Mouse (Mus musculus): ENCODE results near the gene P2ry1.

DNA sequence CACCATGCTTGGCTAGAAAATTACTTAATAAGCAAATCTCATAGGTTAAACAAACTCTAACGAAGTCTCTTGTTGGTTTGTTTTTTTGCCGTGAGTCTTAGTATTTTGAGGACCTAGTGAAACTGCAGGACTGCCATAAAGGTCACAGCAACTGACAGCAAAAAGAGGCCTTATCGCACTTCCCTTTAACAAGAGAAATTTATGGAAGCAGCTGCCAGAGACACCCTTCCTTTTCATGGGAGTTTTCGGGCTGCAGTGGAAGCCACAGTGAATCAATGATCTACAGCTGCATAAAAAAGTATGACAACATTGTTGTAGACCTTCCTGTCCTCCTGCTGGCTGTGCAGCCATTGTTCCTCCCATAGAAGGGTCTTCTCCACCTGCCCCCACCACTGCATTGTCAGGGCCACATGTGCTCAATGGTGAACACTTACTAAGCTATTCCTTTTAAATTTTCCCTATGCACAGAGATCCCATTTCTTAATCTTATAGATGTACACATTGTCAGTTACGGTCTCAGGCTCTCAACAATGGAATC lies 49.3 kb upstream of the P2ry1 start:
- TF ChIP-seq POLR2A (IDR thresholded peaks at IDR 0.05; ENCODE audit: borderline replicate concordance, insufficient read depth, low read length) (no peak), CTCF (IDR thresholded peaks at IDR 0.05; ENCODE audit: borderline replicate concordance, insufficient read depth, low read depth, low read length) (no peak)
